Mouse (Mus musculus) R1 (cell line): ENCODE measurements around the gene 1520401A03Rik.

Experiments
- DNase-seq: peaks from one replicate; pipeline ENCODE4 v3.0.0-alpha.2; 2018; ENCODE audit warnings: low read depth, low spot score

1520401A03Rik gene

DNA sequence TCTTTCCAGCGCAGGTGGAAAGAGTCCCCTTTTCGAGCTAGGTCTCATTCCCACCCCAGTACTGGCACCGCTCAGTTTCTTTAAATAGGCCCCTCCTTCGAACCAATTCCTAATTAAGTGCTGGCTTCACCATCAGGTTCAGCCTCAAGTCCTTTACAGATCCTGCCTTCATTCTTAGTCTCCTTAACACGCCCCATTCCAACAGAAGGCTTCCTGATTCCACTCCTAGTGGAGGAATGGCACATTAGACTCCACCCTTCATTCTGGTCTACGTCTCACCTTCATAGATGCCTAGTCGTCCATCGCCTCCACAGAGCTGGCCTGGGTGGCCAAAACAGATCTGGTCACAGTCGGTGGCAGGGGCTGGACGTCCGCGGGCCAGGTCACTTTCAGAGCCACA is 20.4 kb upstream of the 1520401A03Rik start:
- DNase-seq = peak; percentile 69

- peak; percentile 53 for DNase-seq
Observed at GRCm38 (mm10) chr17:23742210-23742793, 19.7 kb upstream of the 1520401A03Rik start.

DNA sequence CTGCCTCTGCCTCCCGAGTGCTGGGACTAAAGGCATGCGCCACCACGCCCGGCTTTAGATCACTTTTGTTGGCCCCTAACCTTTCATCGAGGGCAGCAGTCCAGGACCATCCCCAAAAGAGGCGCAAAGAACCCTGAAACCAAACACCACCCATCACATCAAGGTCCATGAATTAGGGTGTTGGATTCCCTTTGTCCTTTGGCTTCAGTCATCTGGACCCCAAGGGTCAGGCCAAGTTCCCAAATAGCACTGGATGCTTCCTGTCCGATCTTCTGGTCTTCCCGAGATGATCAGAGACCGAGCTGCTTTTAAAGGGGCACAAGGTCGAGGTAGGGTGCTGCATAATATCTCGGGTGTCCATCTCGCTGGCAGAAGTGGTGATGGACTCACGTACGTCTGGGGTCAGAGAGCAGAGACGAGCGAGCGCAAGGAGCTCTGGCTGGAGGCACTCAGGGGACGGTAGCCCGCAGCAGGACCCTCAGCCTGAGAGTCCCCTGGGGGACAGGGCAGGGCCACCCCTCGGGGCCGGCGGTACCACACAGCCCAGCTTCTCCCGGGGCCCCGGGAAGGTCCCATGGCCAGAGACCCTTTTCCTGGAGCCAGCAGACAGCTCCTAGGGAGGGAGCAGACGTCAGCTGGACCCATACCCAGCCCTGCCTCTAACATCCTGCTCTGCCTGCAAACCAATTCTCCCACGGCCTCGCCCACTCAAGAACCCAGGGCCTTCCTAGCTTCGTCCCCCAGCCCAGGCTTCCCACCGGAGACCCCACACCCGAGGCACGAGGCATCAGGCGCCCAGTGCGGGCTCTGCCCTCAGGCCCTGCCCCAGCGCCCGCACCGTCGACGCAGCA is 19.0 kb upstream of the 1520401A03Rik start:
- no peak for DNase-seq

GRCm38 (mm10) chr17:23740598-23741021 is 18.0 kb upstream of the 1520401A03Rik start, which contains the start of gene Paqr4:
TSS of gene Paqr4 (minus strand) at chr17:23740867.
- no peak for DNase-seq

- DNase-seq = peak; percentile 91
Observed at GRCm38 (mm10) chr17:23740136-23740584, 17.6 kb upstream of the 1520401A03Rik start.

GRCm38 (mm10) chr17:23739202-23740135 is 16.9 kb upstream of the 1520401A03Rik start:
- DNase-seq = peak; percentile 37

GRCm38 (mm10) chr17:23738836-23739201 is 16.2 kb upstream of the 1520401A03Rik start:
- DNase-seq = no peak

- DNase-seq = no peak
Observed at GRCm38 (mm10) chr17:23737493-23738445, 15.2 kb upstream of the 1520401A03Rik start.

DNA sequence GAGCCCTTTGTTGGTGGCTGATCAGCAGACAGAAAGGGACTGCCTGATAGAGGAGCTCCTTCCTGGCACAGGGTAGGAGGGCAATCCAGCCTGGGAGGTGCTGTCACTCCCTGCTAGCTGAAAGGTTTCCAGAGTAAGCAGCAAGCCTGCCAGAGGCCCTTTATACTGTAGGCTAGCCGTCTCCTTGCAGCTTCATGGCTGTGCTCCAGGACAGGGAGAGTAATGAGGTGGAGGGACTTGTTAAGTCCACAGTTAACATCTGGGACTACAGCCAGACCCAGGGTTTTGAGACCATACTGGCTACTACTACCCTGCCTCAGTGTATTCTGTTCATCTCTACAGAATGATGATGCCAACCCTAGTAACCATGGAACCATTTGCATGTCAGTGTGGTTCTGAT is 11.8 kb upstream of the 1520401A03Rik start:
- no peak for DNase-seq

GRCm38 (mm10) chr17:23730441-23730840 is 7.9 kb upstream of the 1520401A03Rik start:
- DNase-seq = no peak

- peak; percentile 87 for DNase-seq
Observed at GRCm38 (mm10) chr17:23726758-23727142, 4.2 kb upstream of the 1520401A03Rik start.

- peak; percentile 92 for DNase-seq
Observed at GRCm38 (mm10) chr17:23725999-23726757, 3.6 kb upstream of the 1520401A03Rik start, which contains the start of gene Pkmyt1. TSS of gene Pkmyt1 (plus strand) at chr17:23726336.

- DNase-seq = peak; percentile 37
Observed at GRCm38 (mm10) chr17:23725477-23725876, 2.9 kb upstream of the 1520401A03Rik start.

DNA sequence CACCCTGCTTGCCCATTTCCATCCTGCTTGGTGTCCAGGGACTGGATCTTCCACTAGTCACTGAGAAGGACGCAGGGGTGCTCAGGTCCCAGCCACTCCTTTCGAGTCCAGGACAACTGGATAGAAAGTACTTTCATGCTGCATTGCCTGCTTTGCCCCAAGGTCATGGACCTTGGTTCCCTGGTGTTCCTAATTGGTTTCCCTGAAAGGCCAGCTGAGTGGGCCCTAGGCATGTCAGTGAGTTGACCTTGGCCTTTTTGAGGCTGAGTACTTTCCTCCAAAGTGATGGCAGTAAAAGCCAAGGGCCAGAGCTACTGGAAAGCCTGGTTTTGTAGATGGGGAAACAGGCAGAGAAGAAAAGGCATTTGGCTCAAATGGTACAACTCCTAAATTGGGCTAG is 697 bp downstream of the 1520401A03Rik start:
- no peak for DNase-seq

GRCm38 (mm10) chr17:23719455-23719854 is 3.1 kb downstream of the 1520401A03Rik start:
- DNase-seq = no peak

GRCm38 (mm10) chr17:23717003-23717402 is 5.6 kb downstream of the 1520401A03Rik start:
- no peak for DNase-seq

DNA sequence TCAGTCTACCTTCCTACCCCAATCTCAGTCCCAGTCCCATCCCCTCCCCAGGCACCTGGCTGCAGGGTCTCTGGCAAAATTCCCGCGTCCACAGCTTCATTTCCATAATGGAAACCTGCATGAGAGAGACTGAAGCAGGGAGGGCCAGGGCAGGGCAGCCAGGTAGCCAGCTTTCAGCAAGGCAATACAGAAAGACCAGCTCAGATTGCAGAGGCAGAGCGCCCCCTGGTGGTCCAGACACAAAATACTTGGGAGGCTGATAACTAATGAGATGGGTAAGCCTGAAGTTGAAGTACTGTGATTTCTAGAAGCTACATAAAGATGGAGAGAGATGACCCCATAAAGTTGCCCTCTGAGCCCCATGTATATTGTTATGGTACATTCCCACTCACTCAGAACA is 16.4 kb downstream of the 1520401A03Rik start:
- DNase-seq = peak; percentile 75

DNA sequence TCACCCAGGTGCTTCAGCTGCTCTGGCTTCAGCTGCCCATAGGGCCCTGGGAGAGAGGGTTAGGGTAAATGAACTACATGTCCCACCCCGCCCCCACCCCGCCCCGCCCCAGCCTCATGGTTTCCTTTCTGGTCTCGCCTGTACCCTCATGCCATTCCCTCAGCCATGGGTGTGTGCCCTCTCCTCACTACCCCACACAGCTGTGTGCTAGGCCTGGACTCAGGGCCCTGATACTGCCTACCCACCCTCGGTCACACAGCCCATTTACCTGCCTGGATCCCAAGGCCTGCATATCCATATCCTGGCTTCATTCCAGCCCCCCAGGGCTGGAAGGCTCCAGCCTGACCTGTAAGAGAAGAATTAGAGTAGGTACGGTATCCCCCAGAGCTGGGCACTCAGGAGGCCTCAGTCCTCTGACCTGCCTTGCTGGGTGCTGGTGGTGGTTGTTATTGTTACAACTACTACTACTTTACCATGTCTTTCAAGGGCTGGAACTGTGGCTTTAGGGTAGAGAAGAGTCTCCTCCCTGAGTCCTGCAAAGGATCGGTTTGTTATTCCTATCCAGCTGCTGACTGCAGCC is 17.0 kb downstream of the 1520401A03Rik start:
- DNase-seq = no peak

DNA sequence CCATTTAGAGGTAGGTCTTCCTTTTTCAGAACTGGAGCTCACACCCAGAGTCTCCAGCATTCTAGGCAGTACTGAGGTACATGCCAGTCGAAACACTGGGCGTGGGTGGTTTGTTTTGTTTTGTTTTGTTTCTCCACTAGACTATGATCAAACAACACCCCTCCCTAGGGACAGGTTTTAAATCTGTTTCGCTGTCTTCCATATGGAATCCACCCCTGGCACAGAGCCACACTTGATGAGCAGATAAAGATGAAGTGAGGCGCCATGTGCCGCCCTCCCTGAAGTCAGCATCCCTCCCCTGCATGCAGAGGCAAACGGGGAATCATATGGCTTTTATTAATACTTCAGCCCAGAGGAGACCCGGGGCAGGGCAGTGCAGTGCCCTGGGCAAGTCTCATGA is 17.8 kb downstream of the 1520401A03Rik start:
- DNase-seq = no peak
